Mouse (Mus musculus) adrenal gland, adult 10 weeks (tissue): ENCODE results near the gene Cenpo. TPM values are rescaled to one million over a fixed set of nuclear protein-coding genes. Genes with fewer than 3 reads are reported as not detected.

Experiments
- polyA plus RNA-seq: library from polyadenylated mRNA; stranded (reverse); fragments of 350-450 nt; fragmentation: Illumina TruSeq; extraction: RNeasy Lipid Tissue Mini Kit (QIAGEN cat#74804); gene quantifications from one replicate; pipeline ENCODE4 v1.2.3, GENCODE M21; 2014; ENCODE audit warnings: low read depth, low replicate concordance

Cenpo gene
- polyA plus RNA-seq, result 5.9 TPM

DNA sequence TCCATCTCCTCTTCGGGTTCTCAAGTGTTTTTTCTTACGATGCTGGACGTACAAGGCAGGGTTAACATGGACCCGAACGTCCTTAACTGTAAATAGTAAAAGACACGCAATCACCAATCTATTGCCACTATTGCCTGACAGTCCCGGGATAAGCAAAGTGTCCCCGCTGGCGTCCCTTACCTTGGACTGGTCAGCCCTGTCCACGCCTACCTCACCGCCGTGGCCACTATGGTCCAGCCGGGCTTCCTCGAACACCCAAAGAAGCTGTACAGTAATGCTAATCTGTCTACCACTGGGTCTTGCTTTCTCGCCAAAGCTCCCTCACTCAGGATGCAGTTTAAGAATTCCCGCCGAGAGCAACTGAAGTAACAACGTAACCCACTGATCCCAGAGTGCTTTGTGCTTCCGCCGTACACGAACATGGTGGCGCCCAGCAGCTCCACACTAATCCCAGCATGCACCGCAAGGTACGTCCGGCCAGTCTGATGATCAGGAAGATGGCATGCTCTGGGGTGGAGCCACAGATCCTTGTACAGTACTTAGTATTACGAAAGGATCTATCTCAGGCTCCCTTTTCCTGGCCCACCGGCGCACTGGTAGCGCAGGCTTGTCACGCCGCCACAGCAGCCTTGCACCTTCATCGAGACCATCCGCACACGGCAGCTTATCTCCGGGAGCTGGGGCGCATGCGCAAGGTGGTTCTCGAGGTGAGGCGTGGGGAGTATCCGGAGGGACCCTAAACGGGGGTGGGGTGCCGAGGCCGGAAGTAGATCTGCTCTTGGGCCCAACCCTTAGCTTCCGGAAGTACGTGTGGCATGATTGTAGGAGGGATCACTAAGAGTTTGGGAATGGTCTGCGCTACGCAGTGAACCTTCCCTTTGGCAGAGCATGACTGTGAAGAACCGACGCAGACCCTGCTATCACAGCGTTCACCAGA, at the start of gene Cenpo, which contains the start of gene Ptrhd1:
Gene Cenpo, minus strand, starts transcription at position 723 of the 937 bp plus-strand sequence.
Gene Ptrhd1, plus strand, starts transcription at position 456 of the 937 bp plus-strand sequence.

Other genes with a start within 250 kb of the Cenpo start
- gene Efr3b, start 195.4 kb downstream of the Cenpo start, polyA plus RNA-seq, result 1.7 TPM
- gene Dnajc27, start 151.7 kb downstream of the Cenpo start, polyA plus RNA-seq, result 3.9 TPM
- 8.6 TPM for gene Adcy3, start 101.2 kb downstream of the Cenpo start, polyA plus RNA-seq
- 4.7 TPM for gene Ptrhd1, start 267 bp downstream of the Cenpo start, polyA plus RNA-seq
- gene Ncoa1, start 242.9 kb upstream of the Cenpo start, polyA plus RNA-seq, result 30.6 TPM